Mouse (Mus musculus) heart, postnatal 10 days (tissue): ENCODE measurements at regions not wholly inside any gene's neighbourhood (a gene's known extent, or its start where the extent isn't known, plus 50 kb on each side); places are given as distances from the start of the nearest gene placed in this dataset.
"Not testable (repeated sequence)": the region's sequence is repeated elsewhere in the genome, so short reads cannot be mapped to it uniquely, and the experiment has no call there.

Experiments
- DNase-seq, 2 experiments: peaks; one replicate each; pipeline ENCODE4 v3.0.0; 2021
- intact Hi-C: fragments of 180-260 bp; cut with DNase I; formaldehyde crosslinking; loops from one replicate; pipeline ENCODE4 v1.15.1; 2025

DNA sequence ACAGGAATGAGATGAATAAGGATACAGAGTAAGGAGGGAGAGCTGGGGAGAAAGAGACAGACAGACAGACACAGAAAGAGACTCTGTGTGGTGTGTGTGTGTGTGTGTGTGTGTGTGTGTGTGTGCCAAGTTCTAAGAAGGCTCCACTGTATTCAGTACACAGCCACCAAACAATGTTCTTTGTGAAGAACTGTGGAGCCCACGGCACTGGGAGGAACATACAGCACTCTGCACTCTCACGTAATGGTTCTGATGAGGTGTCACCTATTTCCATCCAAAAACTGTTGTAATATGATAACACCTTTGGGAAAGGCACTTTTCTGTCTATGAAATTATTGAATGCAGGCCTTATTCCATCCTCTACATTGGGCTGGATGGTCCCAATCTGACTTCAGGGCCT lies 184.8 kb upstream of the Meox2 start:
- DNase-seq, result no peak
- intact Hi-C loops, result no loop called here

DNA sequence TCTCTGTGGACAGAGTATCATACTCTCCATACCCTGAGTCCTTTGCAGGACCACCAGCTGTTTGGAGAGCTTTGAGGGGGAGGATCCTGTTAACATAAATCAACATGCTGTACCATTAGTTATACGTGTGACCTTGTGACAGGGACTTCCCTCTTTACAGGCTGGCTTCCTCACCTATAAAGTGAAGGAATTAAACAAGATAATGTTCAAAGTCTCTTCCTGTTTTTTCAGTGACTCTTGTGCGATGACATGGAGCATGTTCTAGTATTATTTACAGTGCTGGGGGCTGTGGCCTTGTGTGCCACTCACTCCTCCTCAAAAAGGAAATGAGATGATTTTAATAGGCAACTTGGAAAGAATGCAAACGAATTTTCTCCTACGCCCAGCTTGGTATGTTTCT lies 182.1 kb upstream of the Meox2 start:
- intact Hi-C loops, result no loop called here
- no peak for DNase-seq

- peak; percentile 60 to 69 for DNase-seq
- intact Hi-C loops, result loop anchor here (5.0 kb wide), 2 partner anchors 179 to 211 kb away; no protein-coding TSS in a partner anchor
These were observed 175.2 kb upstream of the Meox2 start for GRCm38 (mm10) chr12:36933118-36933610.

DNA sequence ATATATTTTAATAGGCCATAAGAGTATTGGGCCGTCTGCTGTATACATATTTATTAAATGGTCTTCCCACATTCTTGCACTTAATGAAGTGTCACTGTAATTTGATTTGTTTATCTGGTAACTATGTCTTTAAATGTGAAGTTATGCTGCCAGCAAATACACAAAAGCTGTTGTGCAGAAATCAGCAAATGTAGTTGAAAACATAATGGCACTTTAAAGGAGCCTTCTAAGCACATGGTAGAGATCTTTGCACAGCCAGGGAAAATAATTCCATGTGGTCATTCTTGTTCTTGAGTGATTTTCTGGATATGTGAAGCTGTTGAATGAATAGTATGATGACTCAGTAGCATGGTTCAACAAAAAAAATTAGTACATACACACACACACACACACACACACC lies 164.4 kb upstream of the Meox2 start:
- no peak for DNase-seq
- intact Hi-C loops, result no loop called here

GRCm38 (mm10) chr12:36945964-36946363 lies 162.4 kb upstream of the Meox2 start:
- DNase-seq, result peak; percentile 86 to 88
- intact Hi-C loops, result loop anchor here (5.0 kb wide), 1 partner anchor 224 kb away; no protein-coding TSS in a partner anchor

DNA sequence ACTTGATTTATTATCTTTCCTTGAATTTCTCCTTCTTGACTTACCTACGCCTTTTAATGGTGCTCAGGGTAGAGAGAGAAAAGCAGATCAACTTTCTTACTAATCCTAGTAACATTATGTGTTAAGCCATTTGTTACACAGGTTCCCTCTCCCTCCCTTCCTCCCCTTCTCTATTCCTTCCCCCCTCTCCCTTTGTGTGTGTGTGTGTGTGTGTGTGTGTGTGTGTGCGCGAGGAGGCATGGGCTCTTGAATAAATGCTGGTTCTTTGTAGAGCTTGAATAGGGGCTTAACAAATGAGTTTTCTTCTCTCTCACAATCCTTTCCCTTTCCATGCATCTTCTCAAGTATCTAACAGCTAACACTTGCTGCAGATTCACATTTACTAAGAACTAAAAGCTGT lies 160.4 kb upstream of the Meox2 start:
- intact Hi-C loops, result loop anchor here (2.0 to 5.0 kb wide), 3 partner anchors 63 to 226 kb away; no protein-coding TSS in a partner anchor
- no peak for DNase-seq

DNA sequence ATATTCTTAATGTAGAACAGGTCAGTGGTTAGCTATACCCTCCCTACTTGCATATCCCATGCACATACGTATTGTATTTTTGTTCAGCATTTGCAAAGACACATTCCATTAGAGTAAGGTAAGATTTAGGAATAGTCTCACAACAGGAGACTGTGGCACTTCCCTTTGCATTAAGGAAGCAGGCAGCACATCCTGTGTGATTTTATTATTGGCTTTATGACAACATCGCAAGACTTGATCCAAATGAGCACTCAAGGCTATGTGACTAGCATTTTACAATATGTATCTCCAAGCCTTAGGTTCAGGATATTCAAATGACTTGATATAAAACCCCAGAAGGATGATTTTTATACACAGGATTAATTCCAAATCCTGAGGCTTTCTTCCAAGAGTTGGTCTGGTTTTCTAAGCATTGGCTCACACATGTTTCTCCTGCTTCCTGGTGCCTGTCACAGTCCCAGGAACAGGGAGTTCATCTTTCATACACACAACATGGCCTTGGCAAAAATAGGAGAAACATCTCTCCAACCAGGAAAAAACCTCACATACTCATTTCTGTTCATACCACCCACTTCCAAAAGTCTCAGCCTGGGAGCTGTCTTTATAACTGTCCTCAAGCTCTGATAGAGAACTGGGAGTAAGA lies 159.1 kb upstream of the Meox2 start:
- DNase-seq, result peak; percentile 12 to 15
- intact Hi-C loops, result loop anchor here (2.0 to 5.0 kb wide), 3 partner anchors 62 to 227 kb away; no protein-coding TSS in a partner anchor

DNA sequence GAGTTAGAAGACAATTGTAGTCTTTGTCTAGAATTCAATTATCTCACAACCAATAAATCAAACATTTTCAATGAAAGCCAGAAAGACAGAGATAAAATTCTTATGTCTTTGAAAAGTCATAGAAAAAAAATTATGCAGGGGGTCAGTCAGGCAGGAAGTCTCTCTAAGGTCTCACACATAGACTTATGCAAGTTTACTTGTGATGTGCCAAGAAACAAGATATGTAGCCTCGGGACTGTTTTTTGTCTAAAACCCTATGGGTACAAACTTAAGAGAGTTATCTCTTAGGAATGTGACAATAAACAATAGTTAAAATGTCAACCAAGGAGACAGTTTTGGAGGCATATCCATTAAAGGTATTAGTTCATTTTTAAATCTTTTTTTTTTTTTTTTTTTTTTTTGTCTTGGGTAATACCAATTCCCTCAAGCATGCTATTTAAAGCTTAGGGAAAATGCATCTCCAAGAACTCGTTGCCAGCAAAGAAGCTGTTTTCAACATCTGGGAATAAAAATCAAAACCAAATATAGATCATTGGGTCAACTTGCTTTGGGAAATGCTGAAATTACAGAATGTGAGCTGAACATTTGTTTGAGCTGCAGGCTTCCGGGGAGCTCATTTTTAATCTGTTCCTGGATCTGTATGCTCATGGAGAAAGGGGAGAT lies 133.8 kb upstream of the Meox2 start:
- intact Hi-C loops, result no loop called here
- no peak for DNase-seq

- no peak for DNase-seq
- intact Hi-C loops, result no loop called here
These were observed 131.2 kb upstream of the Meox2 start for GRCm38 (mm10) chr12:36977141-36977540.

DNA sequence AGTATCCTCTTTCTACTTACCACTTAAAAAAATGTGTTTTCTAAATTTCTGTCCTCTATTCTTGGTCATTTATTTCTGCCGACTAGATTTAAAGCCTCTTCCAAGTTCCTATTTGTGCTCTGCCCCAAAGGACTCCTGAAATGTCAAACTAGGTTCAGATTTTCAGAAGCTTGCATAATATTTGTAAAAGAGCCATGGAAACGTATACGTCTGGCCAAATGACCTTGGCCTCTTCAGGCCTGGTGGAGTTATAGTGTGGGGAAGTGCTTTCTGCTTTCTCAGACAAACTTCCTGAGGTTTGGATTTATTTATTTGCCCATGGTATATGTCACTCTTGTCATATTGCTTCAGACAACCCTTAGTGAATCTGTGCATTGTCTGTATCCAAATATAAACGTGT lies 117.2 kb upstream of the Meox2 start:
- intact Hi-C loops, result no loop called here

DNA sequence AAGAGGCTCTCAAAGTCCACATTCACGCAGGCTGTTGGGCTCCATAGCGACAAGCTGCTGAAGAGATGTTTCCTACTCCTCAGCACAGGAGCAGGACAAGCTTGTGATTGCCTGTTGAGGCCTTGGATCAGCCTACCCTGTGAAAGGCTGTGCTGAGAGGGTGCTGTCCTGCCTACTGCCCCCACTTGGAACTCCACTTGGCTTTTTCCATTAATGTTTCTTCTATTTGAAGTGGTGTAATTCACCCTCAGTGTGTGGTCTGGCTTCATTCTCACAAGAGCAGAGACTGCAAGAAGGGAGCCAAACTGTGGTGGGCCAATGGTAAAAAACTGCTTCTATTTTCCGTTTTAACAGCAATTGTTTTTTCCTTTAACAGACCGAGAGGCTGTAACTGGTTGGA lies 116.4 kb upstream of the Meox2 start:
- intact Hi-C loops, result no loop called here
- DNase-seq, result no peak

More for the DNA sequence above, 117.2 kb upstream of the Meox2 start:
- DNase-seq, result no peak

GRCm38 (mm10) chr12:37001401-37001800 lies 106.9 kb upstream of the Meox2 start:
- intact Hi-C loops, result no loop called here
- peak; percentile 21 to 25 for DNase-seq

DNA sequence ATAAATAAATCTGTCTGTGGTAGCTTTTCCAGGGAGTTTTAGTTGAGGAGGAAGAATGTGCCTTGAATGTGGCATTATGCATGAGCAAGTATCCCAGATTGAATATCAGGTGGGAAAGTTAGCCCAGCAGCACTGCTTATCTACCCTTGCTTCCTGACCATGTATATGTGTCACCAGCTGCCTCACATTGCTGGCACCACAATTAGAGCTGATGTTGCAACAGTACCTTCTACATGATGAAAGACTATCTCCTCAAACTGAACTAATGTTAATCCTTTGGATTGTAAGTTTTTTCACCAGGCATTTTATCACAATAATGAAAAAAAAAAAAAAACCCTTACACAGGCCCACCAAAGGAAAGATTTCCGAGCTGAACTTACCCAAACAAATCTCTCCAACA lies 103.1 kb upstream of the Meox2 start:
- intact Hi-C loops, result no loop called here
- no peak for DNase-seq

GRCm38 (mm10) chr12:37010306-37010705 lies 98.0 kb upstream of the Meox2 start:
- intact Hi-C loops, result loop anchor here (2.0 to 5.0 kb wide), 2 partner anchors 62 to 93 kb away; no protein-coding TSS in a partner anchor
- DNase-seq, result no peak

GRCm38 (mm10) chr12:37014401-37014800 lies 93.9 kb upstream of the Meox2 start:
- intact Hi-C loops, result loop anchor here (1.0 to 5.0 kb wide), 4 partner anchors 94 to 296 kb away; partner anchors contain the start of gene Meox2
- peak; percentile 31 for DNase-seq

- not testable (repeated sequence) for DNase-seq
- intact Hi-C loops, result loop anchor here (1.0 to 5.0 kb wide), 4 partner anchors 93 to 296 kb away; partner anchors contain the start of gene Meox2
These were observed 93.4 kb upstream of the Meox2 start for GRCm38 (mm10) chr12:37014945-37015344.

- intact Hi-C loops, result loop anchor here (2.0 kb wide), 3 partner anchors 31 to 297 kb away; no protein-coding TSS in a partner anchor
- peak; percentile 46 for DNase-seq
These were observed 92.7 kb upstream of the Meox2 start for GRCm38 (mm10) chr12:37015474-37016248.

DNA sequence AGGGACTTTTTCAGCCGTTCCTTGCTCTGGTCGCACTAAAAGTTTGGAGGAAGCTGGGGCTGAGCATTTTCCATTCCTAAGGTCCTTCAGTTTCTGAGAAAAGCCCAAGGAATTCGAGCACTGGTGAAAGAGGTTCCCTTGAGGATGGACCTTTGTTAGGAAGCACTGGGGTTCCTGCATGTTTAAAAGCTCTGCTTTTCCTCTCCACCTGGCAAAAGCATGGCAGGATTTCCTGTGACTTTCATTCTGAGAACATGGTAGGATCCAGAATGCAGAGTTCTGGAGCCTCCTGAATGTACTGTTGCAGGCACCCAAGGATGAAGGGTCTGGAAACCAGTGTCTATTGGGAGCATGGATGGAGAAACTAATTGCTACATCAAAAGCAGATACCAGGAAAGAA lies 61.1 kb upstream of the Meox2 start:
- intact Hi-C loops, result loop anchor here (2.0 kb wide), 1 partner anchor 30 kb away; no protein-coding TSS in a partner anchor
- peak; percentile 9 to 22 for DNase-seq

DNA sequence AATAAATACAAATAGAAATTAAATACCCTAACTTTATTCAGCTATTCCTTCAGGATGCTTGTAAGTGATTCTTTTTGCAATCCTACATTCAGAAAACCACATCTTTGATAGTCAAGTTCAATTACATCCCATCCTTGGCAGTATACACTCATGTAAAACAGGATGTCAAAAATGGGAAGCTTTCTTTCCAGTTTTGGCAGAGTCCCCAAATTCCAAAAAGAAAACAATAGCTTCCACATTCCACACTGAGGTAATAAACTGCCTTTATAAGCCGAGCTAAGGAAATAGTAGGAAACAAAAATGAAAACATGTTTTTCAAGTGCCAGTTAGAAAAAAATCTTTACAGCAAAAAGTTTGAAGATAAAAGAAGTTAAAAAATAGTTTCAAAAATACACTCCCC lies 57.7 kb upstream of the Meox2 start:
- intact Hi-C loops, result loop anchor here (5.0 kb wide), 1 partner anchor 57 kb away; the partner anchor contains the start of gene Meox2
- peak; percentile 24 to 40 for DNase-seq

DNA sequence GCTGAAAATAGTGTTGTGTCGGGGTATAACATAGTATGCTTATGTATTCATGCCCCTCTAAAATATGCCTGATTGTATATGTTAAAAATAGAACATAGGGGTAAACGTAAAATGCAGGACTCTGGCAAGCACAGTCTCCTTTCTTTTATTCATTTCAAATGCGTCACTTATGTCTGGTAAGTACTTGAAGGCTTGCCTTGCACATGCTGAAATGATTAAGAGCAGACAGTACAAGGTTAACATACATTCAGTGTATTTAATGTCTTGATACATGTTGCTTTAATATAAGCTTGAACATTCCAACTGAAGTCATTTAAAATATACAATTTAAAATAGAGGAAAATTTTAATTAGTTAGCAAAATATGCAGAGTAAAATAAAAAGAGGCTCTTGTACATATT lies 50.9 kb upstream of the Meox2 start:
- intact Hi-C loops, result no loop called here
- no peak for DNase-seq
